In the genomic region with DNA sequence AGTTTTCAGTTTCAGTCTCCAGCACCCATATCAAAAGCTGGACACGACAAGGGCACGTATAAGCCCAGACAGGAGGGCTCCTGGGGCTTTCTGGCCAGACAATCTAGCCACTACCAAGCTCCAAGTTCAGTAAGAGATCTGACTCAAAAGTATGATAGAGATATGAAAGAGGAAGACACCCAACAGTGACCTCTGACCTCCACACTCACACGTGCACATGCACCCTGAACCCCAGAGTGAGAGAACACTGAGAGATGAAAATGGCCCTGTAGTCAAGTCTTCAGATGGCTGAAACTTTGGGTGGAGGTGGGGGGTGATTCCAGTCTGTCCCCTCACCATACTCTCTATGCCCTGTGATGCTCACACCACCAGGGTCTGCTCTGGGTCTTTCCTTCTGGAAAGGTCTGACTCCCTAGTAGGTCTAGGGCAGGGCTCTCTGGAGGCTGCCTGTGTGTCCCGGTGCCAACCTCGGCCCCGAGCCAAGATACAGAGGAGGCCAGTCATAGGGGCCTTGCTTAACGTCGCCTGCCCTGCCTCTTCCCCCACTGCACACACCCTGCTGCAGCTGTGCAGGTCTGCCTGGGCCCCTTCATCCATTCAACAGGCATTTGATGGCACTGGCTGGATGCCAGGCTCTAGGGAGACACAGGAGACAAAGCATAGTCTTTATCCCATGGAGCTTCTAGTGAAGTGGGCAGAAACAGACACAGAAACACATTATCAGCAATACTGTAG, we compare ENCODE assay signal across 8 mouse cellular contexts. TPM values are rescaled to one million over a fixed set of nuclear protein-coding genes. Genes with fewer than 3 reads are reported as not detected.
DNase-seq lines count a peak whose midpoint lies in the region; ATAC-seq and TF ChIP-seq lines count a peak whose summit lies in the region.

No protein-coding gene starts in this region.

- H3K4me2 ChIP-seq in hindbrain, postnatal 0 days (ENCODE audit: low read depth, low read length), result peak overlapping the region; percentile 27
- H3K4me2 ChIP-seq in midbrain, postnatal 0 days (ENCODE audit: low read depth, low read length, poor library complexity, severe bottlenecking), result no peak overlapping the region

- H3K4me1 ChIP-seq in hindbrain, postnatal 0 days (ENCODE audit: insufficient read depth, low read length), result peaks cover 29% of the 10 kb centered on the region
- H3K4me1 ChIP-seq in liver, adult 2 months (ENCODE audit: control insufficient read depth, insufficient read depth, low read length), result peaks cover 56% of the 10 kb centered on the region
- peaks cover 22% of the 10 kb centered on the region for H3K4me1 ChIP-seq in midbrain, postnatal 0 days (ENCODE audit: insufficient read depth, low read length)
- peaks cover 50% of the 10 kb centered on the region for H3K4me1 ChIP-seq in thymus, adult 2 months (replicated peaks; ENCODE audit: control insufficient read depth, insufficient read depth, low read length)

- TF ChIP-seq POLR2A in liver, adult 2 months (IDR thresholded peaks at IDR 0.05; ENCODE audit: extremely low read depth, insufficient read depth, low read length), result no peak
- TF ChIP-seq POLR2A in thymus, adult 2 months (IDR thresholded peaks at IDR 0.05; ENCODE audit: control insufficient read depth, extremely low read depth, insufficient read depth, low read length, poor library complexity), result no peak

- 29% methylated on average over 8 of the region's 8 CpGs for WGBS in hindbrain, postnatal 0 days
- WGBS in liver, adult 2 months, result 12% methylated on average over 8 of the region's 8 CpGs
- WGBS in midbrain, postnatal 0 days, result 66% methylated on average over 8 of the region's 8 CpGs
- 48% methylated on average over 8 of the region's 8 CpGs for WGBS in thymus, adult 2 months

- no peak overlapping the region for H3K9ac ChIP-seq in hindbrain, postnatal 0 days (replicated peaks; ENCODE audit: low read length)
- no peak overlapping the region for H3K9ac ChIP-seq in liver, adult 2 months (ENCODE audit: low read depth, low read length)
- no peak overlapping the region for H3K9ac ChIP-seq in midbrain, postnatal 0 days (replicated peaks; ENCODE audit: low read length, poor library complexity, severe bottlenecking)

- H3K4me3 ChIP-seq in hindbrain, postnatal 0 days (ENCODE audit: low read length), result no peak overlapping the region
- H3K4me3 ChIP-seq in liver, adult 2 months (ENCODE audit: insufficient read depth, low read depth, low read length), result no peak overlapping the region
- no peak overlapping the region for H3K4me3 ChIP-seq in midbrain, postnatal 0 days (ENCODE audit: low read depth, low read length)
- no peak overlapping the region for H3K4me3 ChIP-seq in thymus, adult 2 months (ENCODE audit: control insufficient read depth, insufficient read depth, low read length)

- intact Hi-C loops in left cerebral cortex, postnatal 14 days (cut with DNase I), result no loop called here

- H3K36me3 ChIP-seq in hindbrain, postnatal 0 days (ENCODE audit: insufficient read depth, low read length), result no peaks in the 10 kb centered on the region
- no peaks in the 10 kb centered on the region for H3K36me3 ChIP-seq in liver, adult 2 months (ENCODE audit: control insufficient read depth, insufficient read depth, low read length)
- no peaks in the 10 kb centered on the region for H3K36me3 ChIP-seq in midbrain, postnatal 0 days (ENCODE audit: insufficient read depth, low read length)
- H3K36me3 ChIP-seq in thymus, adult 2 months (ENCODE audit: control insufficient read depth, insufficient read depth, low read length), result no peaks in the 10 kb centered on the region

- H3K27me3 ChIP-seq in hindbrain, postnatal 0 days (ENCODE audit: insufficient read depth, low read length), result no peaks in the 10 kb centered on the region
- H3K27me3 ChIP-seq in liver, adult 2 months (ENCODE audit: control insufficient read depth, insufficient read depth, low read length), result no peaks in the 10 kb centered on the region
- H3K27me3 ChIP-seq in midbrain, postnatal 0 days (ENCODE audit: insufficient read depth, low read length), result no peaks in the 10 kb centered on the region
- H3K27me3 ChIP-seq in thymus, adult 2 months (ENCODE audit: control insufficient read depth, insufficient read depth, low read length), result no peaks in the 10 kb centered on the region

- H3K27ac ChIP-seq in hindbrain, postnatal 0 days, result no peak overlapping the region
- H3K27ac ChIP-seq in liver, adult 2 months (replicated peaks; ENCODE audit: insufficient read depth, low read depth, low read length), result no peak overlapping the region; the same call in 1 of the 2 replicates
- H3K27ac ChIP-seq in midbrain, postnatal 0 days (ENCODE audit: low read depth, low read length), result no peak overlapping the region
- H3K27ac ChIP-seq in thymus, adult 2 months (ENCODE audit: control insufficient read depth, insufficient read depth, low read length), result no peak overlapping the region

- peak; percentile 19; the same call in 1 of the 2 replicates for TF ChIP-seq CTCF in hindbrain, postnatal 0 days (IDR thresholded peaks at IDR 0.05; ENCODE audit: low read depth)
- no peak for TF ChIP-seq CTCF in liver, adult 2 months (IDR thresholded peaks at IDR 0.05; ENCODE audit: low read depth, low read length)
- no peak for TF ChIP-seq CTCF in midbrain, postnatal 0 days (IDR thresholded peaks at IDR 0.05)
- no peak for TF ChIP-seq CTCF in thymus, adult 2 months (IDR thresholded peaks at IDR 0.05; ENCODE audit: borderline replicate concordance, control insufficient read depth, extremely low read depth, insufficient read depth, low read length, poor library complexity)

- peak; percentile 40 to 47 for DNase-seq in left cerebral cortex, postnatal 14 days (ENCODE audit: low spot score in 2 of 2)
- DNase-seq in left cerebral cortex, adult 18-20 months (ENCODE audit: low spot score in 2 of 2), result no peak
- peak; percentile 69 for DNase-seq in cerebellum, adult 9-11 months
- peak; percentile 70 for DNase-seq in gastrocnemius, postnatal 25 days
- DNase-seq in hindbrain, postnatal 0 days (ENCODE audit: low spot score), result peak; percentile 72
- peak; percentile 69 for DNase-seq in liver, adult 2 months (ENCODE audit: extremely low read depth, low read depth, low spot score)
- DNase-seq in midbrain, postnatal 0 days (ENCODE audit: low spot score), result peak; percentile 76
- no peak for DNase-seq in thymus, adult 2 months

- H3K79me2 ChIP-seq in liver, adult 2 months (ENCODE audit: control insufficient read depth, insufficient read depth, low read length), result peaks cover 55% of the 10 kb centered on the region

- ATAC-seq in hindbrain, postnatal 0 days, result peak; percentile 71
- 0 out of 2 replicates have a peak, but pooled peaks have one; percentile 32 for ATAC-seq in midbrain, postnatal 0 days (ENCODE audit: low FRiP score)

- H3K9me3 ChIP-seq in hindbrain, postnatal 0 days (ENCODE audit: low read length), result no peaks in the 10 kb centered on the region
- no peaks in the 10 kb centered on the region for H3K9me3 ChIP-seq in midbrain, postnatal 0 days (ENCODE audit: low read length)

RNA-seq across cellular contexts. Expression of gene Pnma1, which starts 32.6 kb away (rescaled TPM):
- 1 to 10 TPM; 5.8 to 6.8 TPM for total RNA-seq in left cerebral cortex, postnatal 14 days (2021)
- total RNA-seq in left cerebral cortex, adult 18-20 months (2021), result 1 to 10 TPM; 4.2 to 6.9 TPM
- under 1 TPM; 0.10 to 0.24 TPM for total RNA-seq in gastrocnemius, postnatal 25 days (2021)
- 2.5 and 3.8 TPM in 2 replicates for total RNA-seq in hindbrain, postnatal 0 days (2014; rRNA removed)
- 4.2 and 4.5 TPM in 2 replicates for polyA plus RNA-seq in hindbrain, postnatal 0 days (2015; fragmentation: Nextera tagmentation; extraction: Ambion mirVana)
- 0.18 and 0.20 TPM in 2 replicates for total RNA-seq in liver, adult 2 months (2014; rRNA removed)
- polyA plus RNA-seq in liver, adult 2 months (2012; rRNA removed), result not detected in 2 replicates
- total RNA-seq in midbrain, postnatal 0 days (2014; rRNA removed), result 6.0 and 8.1 TPM in 2 replicates
- polyA plus RNA-seq in midbrain, postnatal 0 days (2015; fragmentation: Nextera tagmentation; extraction: Ambion mirVana), result 8.2 and 8.9 TPM in 2 replicates
- polyA plus RNA-seq in thymus, adult 2 months (2012; rRNA removed), result 0.24 and 0.28 TPM in 2 replicates

RNA-seq across cellular contexts. Expression of gene Elmsan1, which starts 37.8 kb away (rescaled TPM):
- total RNA-seq in left cerebral cortex, postnatal 14 days (2021), result 10 to 100 TPM; 12.6 to 18.6 TPM
- 10 to 100 TPM; 18.2 to 19.8 TPM for total RNA-seq in left cerebral cortex, adult 18-20 months (2021)
- 1 to 10 TPM; 8.0 to 9.9 TPM for total RNA-seq in gastrocnemius, postnatal 25 days (2021)
- total RNA-seq in hindbrain, postnatal 0 days (2014; rRNA removed), result 9.3 and 11.5 TPM in 2 replicates
- polyA plus RNA-seq in hindbrain, postnatal 0 days (2015; fragmentation: Nextera tagmentation; extraction: Ambion mirVana), result 2.7 and 3.0 TPM in 2 replicates
- total RNA-seq in liver, adult 2 months (2014; rRNA removed), result 2.3 and 3.2 TPM in 2 replicates
- polyA plus RNA-seq in liver, adult 2 months (2012; rRNA removed), result 3.4 and 3.8 TPM in 2 replicates
- total RNA-seq in midbrain, postnatal 0 days (2014; rRNA removed), result 8.5 and 15.6 TPM in 2 replicates
- 2.0 and 3.0 TPM in 2 replicates for polyA plus RNA-seq in midbrain, postnatal 0 days (2015; fragmentation: Nextera tagmentation; extraction: Ambion mirVana)
- polyA plus RNA-seq in thymus, adult 2 months (2012; rRNA removed), result 26.1 and 30.9 TPM in 2 replicates

Comparison
In these comparisons a context has a peak if more than half of its experiments do, and no peak if none do; other contexts are left out.
1. DNase-seq: peak in left cerebral cortex, postnatal 14 days (2 of 2), cerebellum, adult 9-11 months (single experiment), gastrocnemius, postnatal 25 days (single experiment), hindbrain, postnatal 0 days (single experiment), liver, adult 2 months (single experiment) and midbrain, postnatal 0 days (single experiment); none in left cerebral cortex, adult 18-20 months (0 of 2) and thymus, adult 2 months (single experiment).